Mouse (Mus musculus) E14TG2a.4 (cell line): ENCODE measurements at regions not wholly inside any gene's neighbourhood (a gene's known extent, or its start where the extent isn't known, plus 50 kb on each side); places are given as distances from the start of the nearest gene placed in this dataset.

Experiments used
- CTCF ChIP-seq: conservative IDR thresholded peaks from 2 replicates; pipeline ENCODE4 v1.5.1; 2014; ENCODE audit warnings: low read length
- NANOG ChIP-seq: IDR thresholded peaks from 2 replicates; pipeline ENCODE4 v1.6.1; 2014; ENCODE audit warnings: borderline replicate concordance, low read length, mixed read lengths
- POU5F1 ChIP-seq: IDR thresholded peaks from 2 replicates; pipeline ENCODE4 v1.6.1; 2014; ENCODE audit warnings: low read length, borderline replicate concordance

GRCm38 (mm10) chr6:34230768-34231381, 54.0 kb upstream of the Slc35b4 start:
- peak; percentile 81 for TF ChIP-seq CTCF
- no peak for TF ChIP-seq POU5F1
- no peak for TF ChIP-seq NANOG
